Comparison of ENCODE assay signal across 19 mouse cellular contexts in genomic region chr8:34474593-34474992, GRCm38 (mm10).
DNase-seq lines count a peak whose midpoint lies in the region; ATAC-seq and TF ChIP-seq lines count a peak whose summit lies in the region.
"Had no signal": no experiment of that assay in that cellular context is flagged by ENCODE, and none has a peak within 500 bp of the region (broad histone marks: within the 10 kb centered on the region; RNA-seq: fewer than 3 reads in every experiment).

No protein-coding gene starts in this region.

- TF ChIP-seq CTCF in kidney, postnatal 0 days (IDR thresholded peaks at IDR 0.05; ENCODE audit: low read depth): no peak
- no peak for TF ChIP-seq CTCF in hindbrain, postnatal 0 days (IDR thresholded peaks at IDR 0.05; ENCODE audit: low read depth)

- DNase-seq in adrenal gland, adult 2 months: peak; percentile 50
- no peak for DNase-seq in adrenal gland, adult 8-10 months
- peak; percentile 48 for DNase-seq in kidney, postnatal 0 days (ENCODE audit: low spot score)
- DNase-seq in kidney, postnatal 25 days: no peak
- DNase-seq in heart, adult 18-20 months: peak; percentile 63 to 71
- no peak for DNase-seq in hindbrain, postnatal 0 days (ENCODE audit: low spot score)
- DNase-seq: cerebellum, postnatal 10 days; thymus, postnatal 36 days had no signal

- H3K9me3 ChIP-seq in kidney, postnatal 0 days (replicated peaks; ENCODE audit: low read length): no peaks in the 10 kb centered on the region
- H3K9me3 ChIP-seq in heart, embryonic 16.5 days (replicated peaks; ENCODE audit: control insufficient read depth, low read length): no peaks in the 10 kb centered on the region
- no peaks in the 10 kb centered on the region for H3K9me3 ChIP-seq in hindbrain, postnatal 0 days (ENCODE audit: low read length)
- H3K9me3 ChIP-seq: forebrain, embryonic 15.5 days; hindbrain, embryonic 12.5 days; intestine, embryonic 15.5 days; limb, embryonic 12.5 days; midbrain, embryonic 12.5 days had no signal

- peaks cover 9% of the 10 kb centered on the region; the same call in 1 of the 2 replicates for H3K4me1 ChIP-seq in kidney, postnatal 0 days (replicated peaks; ENCODE audit: insufficient read depth, low read length)
- H3K4me1 ChIP-seq in heart, embryonic 16.5 days (ENCODE audit: control insufficient read depth, insufficient read depth, low read length): peaks cover 31% of the 10 kb centered on the region
- H3K4me1 ChIP-seq in hindbrain, postnatal 0 days (ENCODE audit: insufficient read depth, low read length): peaks cover 5% of the 10 kb centered on the region; the same call in 1 of the 2 replicates

- H3K27ac ChIP-seq in kidney, postnatal 0 days: no peak overlapping the region
- H3K27ac ChIP-seq in heart, embryonic 16.5 days (ENCODE audit: low read length): peak overlapping the region; percentile 52
- no peak overlapping the region for H3K27ac ChIP-seq in hindbrain, postnatal 0 days
- H3K27ac ChIP-seq: forebrain, embryonic 15.5 days; hindbrain, embryonic 12.5 days; intestine, embryonic 15.5 days; limb, embryonic 12.5 days; liver, embryonic 14.5 days; macrophage; midbrain, embryonic 12.5 days had no signal

- H3K9ac ChIP-seq in kidney, postnatal 0 days (ENCODE audit: low read depth, low read length): no peak overlapping the region
- no peak overlapping the region for H3K9ac ChIP-seq in heart, embryonic 16.5 days (ENCODE audit: low read length)
- H3K9ac ChIP-seq in hindbrain, postnatal 0 days (replicated peaks; ENCODE audit: low read length): no peak overlapping the region
- H3K9ac ChIP-seq: forebrain, embryonic 15.5 days; hindbrain, embryonic 12.5 days; intestine, embryonic 15.5 days; limb, embryonic 12.5 days; liver, embryonic 14.5 days; midbrain, embryonic 12.5 days had no signal

- H3K4me3 ChIP-seq in kidney, postnatal 0 days (replicated peaks; ENCODE audit: low read depth, low read length): no peak overlapping the region
- H3K4me3 ChIP-seq in heart, embryonic 16.5 days (ENCODE audit: low read length): no peak overlapping the region
- H3K4me3 ChIP-seq in hindbrain, postnatal 0 days (ENCODE audit: low read length): no peak overlapping the region
- H3K4me3 ChIP-seq: forebrain, embryonic 15.5 days; hindbrain, embryonic 12.5 days; intestine, embryonic 15.5 days; limb, embryonic 12.5 days; midbrain, embryonic 12.5 days; myocyte had no signal

- WGBS in kidney, postnatal 0 days: 43% methylated on average over 7 of the region's 7 CpGs
- WGBS in heart, embryonic 16.5 days: 38% methylated on average over 7 of the region's 7 CpGs
- WGBS in hindbrain, postnatal 0 days: 70% methylated on average over 7 of the region's 7 CpGs

- no peaks in the 10 kb centered on the region for H3K36me3 ChIP-seq in kidney, postnatal 0 days (ENCODE audit: insufficient read depth, low read length)
- H3K36me3 ChIP-seq in heart, embryonic 16.5 days (ENCODE audit: control insufficient read depth, insufficient read depth): no peaks in the 10 kb centered on the region
- H3K36me3 ChIP-seq in hindbrain, postnatal 0 days (ENCODE audit: insufficient read depth, low read length): no peaks in the 10 kb centered on the region
- H3K36me3 ChIP-seq: forebrain, embryonic 15.5 days; hindbrain, embryonic 12.5 days; intestine, embryonic 15.5 days; limb, embryonic 12.5 days; midbrain, embryonic 12.5 days had no signal

- H3K27me3 ChIP-seq in kidney, postnatal 0 days (ENCODE audit: insufficient read depth, low read length): no peaks in the 10 kb centered on the region
- no peaks in the 10 kb centered on the region for H3K27me3 ChIP-seq in heart, embryonic 16.5 days (ENCODE audit: control insufficient read depth, insufficient read depth, low read length)
- no peaks in the 10 kb centered on the region for H3K27me3 ChIP-seq in hindbrain, postnatal 0 days (ENCODE audit: insufficient read depth, low read length)
- H3K27me3 ChIP-seq: forebrain, embryonic 15.5 days; hindbrain, embryonic 12.5 days; intestine, embryonic 15.5 days had no signal

- ATAC-seq in kidney, postnatal 0 days (replicated peaks; ENCODE audit: low FRiP score, low read depth): no peak
- ATAC-seq in heart, embryonic 16.5 days (replicated peaks; ENCODE audit: extremely low read depth, insufficient read depth, low FRiP score): peak; percentile 72
- ATAC-seq in hindbrain, postnatal 0 days: no peak
- no peak for ATAC-seq in frontal cortex, adult (ENCODE audit: low TSS enrichment)
- ATAC-seq: activated CD4-positive, CD25-positive, alpha-beta regulatory T cell, adult 4 months; forebrain, embryonic 15.5 days; intestine, embryonic 15.5 days had no signal

- no peak overlapping the region for H3K4me2 ChIP-seq in kidney, postnatal 0 days (ENCODE audit: low read length)
- H3K4me2 ChIP-seq in heart, embryonic 16.5 days (ENCODE audit: low read depth, low read length): no peak overlapping the region
- no peak overlapping the region for H3K4me2 ChIP-seq in hindbrain, postnatal 0 days (ENCODE audit: low read depth, low read length)
- H3K4me2 ChIP-seq: forebrain, embryonic 15.5 days; hindbrain, embryonic 12.5 days; intestine, embryonic 15.5 days; limb, embryonic 12.5 days; midbrain, embryonic 12.5 days had no signal

Comparison
In these comparisons a context has a peak if more than half of its experiments do, and no peak if none do; other contexts are left out.
1. DNase-seq: peak in adrenal gland, adult 2 months (single experiment), kidney, postnatal 0 days (single experiment) and heart, adult 18-20 months (2 of 2); none in adrenal gland, adult 8-10 months (single experiment), kidney, postnatal 25 days (0 of 2) and hindbrain, postnatal 0 days (single experiment).